Mouse (Mus musculus) E14TG2a.4 (cell line): ENCODE results near the gene Tmem266.

Source experiments
- CTCF ChIP-seq: conservative IDR thresholded peaks from 2 replicates; pipeline ENCODE4 v1.5.1; 2014; ENCODE audit warnings: low read length
- NANOG ChIP-seq: IDR thresholded peaks from 2 replicates; pipeline ENCODE4 v1.6.1; 2014; ENCODE audit warnings: borderline replicate concordance, low read length, mixed read lengths

DNA sequence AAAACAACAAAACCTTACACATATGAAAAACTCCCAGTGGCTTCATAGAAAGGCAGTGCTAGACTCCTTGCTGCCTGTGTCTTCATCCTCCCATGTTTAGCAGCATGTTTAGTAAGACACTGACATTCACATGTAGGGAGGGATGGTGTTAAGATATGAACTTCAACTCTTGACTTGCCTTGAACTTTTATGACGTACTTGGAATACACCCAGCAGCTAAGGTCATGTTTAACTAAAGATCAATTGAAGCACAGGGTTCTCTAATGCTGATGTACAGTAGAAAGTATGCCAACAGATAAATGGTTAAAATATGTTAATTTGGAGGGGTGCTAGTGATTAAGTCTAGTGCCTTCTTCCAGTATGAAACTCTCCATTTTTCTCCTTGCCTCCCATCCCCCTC lies 4.1 kb upstream of the Tmem266 start:
- TF ChIP-seq CTCF (no peak), NANOG (no peak)
